Mouse (Mus musculus): ENCODE data around the gene Clptm1l.

DNA sequence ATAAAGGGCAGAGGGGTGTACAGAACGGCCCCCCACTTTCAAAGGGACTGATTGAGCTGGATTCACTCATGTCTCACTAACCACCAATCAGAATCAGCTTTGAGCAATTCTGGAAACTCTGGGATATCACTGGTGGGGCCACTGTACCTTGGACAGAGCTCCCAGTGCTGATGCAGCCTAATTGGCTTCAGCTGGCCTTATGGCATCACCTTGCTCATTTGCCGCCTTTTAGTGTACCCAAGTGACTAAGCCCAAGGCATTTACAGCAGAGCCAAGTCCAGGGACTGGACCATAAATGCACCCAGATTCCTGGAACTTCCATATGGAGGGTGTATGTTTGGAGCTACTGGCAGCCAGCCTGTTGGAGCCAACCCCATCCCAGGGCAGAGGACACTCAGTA, 55.1 kb downstream of the Clptm1l start:
- no peak for TF ChIP-seq CTCF (IDR thresholded peaks at IDR 0.05 in 2 of 3, conservative IDR thresholded peaks at IDR 0.05 in 1 of 3; ENCODE audit: control insufficient read depth in 1 of 3, insufficient read depth in 1 of 3, low read depth in 2 of 3, low read length in 3 of 3, poor library complexity in 1 of 3, severe bottlenecking in 1 of 3)
- no peak for TF ChIP-seq POLR2A (IDR thresholded peaks at IDR 0.05; ENCODE audit: control insufficient read depth in 1 of 2, insufficient read depth in 1 of 2, low read depth in 1 of 2, low read length in 2 of 2, poor library complexity in 1 of 2)

Data from MEL (cell line).